Mouse (Mus musculus): ENCODE data around the gene Cttnbp2nl. TPM values are rescaled to one million over a fixed set of nuclear protein-coding genes. Genes with fewer than 3 reads are reported as not detected.

The Cttnbp2nl gene
- total RNA-seq, 2 experiments from 2014 or later: 5.1 to 5.6 TPM

GRCm38 (mm10) chr3:105014908-105015307 is 38.0 kb downstream of the Cttnbp2nl start:
- DNase-seq: no peak

DNA sequence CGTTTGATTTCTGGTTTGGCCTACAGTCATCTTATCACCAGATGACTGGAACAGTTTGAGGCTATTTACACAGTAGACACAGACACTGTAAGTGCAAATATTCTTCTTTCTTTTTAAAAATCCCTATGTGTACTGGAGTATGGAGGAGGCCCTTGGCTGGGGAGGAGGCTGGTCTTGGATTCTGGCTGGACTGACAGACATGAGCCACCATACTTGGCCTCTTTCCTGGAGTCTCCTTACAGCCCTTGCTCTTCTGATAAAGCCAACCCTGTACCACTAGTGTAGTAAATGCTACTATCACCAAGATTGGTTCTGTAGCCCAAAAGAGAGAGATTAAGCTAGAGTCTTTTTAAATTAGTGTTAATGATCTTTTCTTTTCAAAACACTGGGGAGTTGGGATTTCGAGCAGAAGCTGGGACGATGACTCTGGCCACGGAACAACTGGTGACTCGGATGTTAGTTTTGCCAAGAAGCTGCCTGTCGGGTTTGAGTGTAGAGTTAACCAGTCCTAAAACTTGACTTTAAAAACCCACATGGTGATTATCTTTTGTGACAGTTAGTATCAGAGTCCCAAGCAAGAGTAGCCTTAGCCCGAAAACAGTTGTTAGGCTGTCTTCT is 40.1 kb downstream of the Cttnbp2nl start:
- DNase-seq: no peak

GRCm38 (mm10) chr3:105011883-105012282 is 41.1 kb downstream of the Cttnbp2nl start:
- no peak for DNase-seq

- DNase-seq: no peak
Observed at GRCm38 (mm10) chr3:105010681-105011339, 42.1 kb downstream of the Cttnbp2nl start.

GRCm38 (mm10) chr3:105008070-105008469 is 44.9 kb downstream of the Cttnbp2nl start:
- DNase-seq: no peak

DNA sequence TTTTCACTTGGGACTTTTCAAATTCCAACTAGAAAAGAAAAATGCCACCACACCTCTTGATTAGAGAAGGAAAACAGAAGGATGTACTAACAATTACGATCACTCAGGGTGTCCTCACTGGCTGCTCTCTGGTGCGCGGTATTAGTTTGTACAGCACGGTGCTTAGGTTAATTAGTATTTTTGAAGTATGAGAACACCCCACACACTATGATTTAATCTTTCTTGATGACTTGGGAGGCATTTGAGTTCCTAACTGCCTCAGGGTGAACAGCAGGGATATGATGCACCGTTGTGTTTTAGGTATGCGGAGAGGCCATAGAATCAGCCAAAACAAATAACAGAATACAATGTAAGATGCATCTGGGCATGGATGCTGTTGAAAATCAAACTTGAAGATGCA is 46.8 kb downstream of the Cttnbp2nl start:
- DNase-seq: no peak

DNA sequence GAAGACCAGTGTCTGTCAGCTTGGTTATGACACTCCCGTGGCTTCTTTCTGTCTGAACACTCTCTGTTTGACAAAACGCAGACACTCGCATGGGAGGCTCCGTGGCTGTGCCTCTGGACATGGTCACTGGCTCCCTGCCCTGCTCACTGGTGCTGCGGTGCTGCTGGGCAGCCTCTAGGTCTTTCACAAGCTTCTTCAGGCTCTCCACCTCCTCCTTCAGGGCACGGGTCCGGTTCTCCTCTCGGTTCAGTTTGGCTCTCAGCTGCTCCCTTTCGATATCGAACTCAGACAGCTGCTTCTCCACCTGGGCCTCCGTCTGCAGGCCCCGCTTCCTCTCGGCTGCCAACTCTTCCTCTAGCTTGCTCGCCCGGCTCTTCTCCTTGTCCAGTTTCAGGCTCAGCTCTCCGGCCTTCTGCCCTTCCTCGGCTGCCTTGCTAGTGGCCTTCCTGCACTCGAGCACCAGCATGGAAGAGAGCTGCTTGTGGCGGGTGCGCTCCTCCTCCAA is 47.3 kb downstream of the Cttnbp2nl start:
- DNase-seq: no peak

GRCm38 (mm10) chr3:105005011-105005410 is 47.9 kb downstream of the Cttnbp2nl start:
- DNase-seq: no peak

GRCm38 (mm10) chr3:105003960-105004463 is 48.9 kb downstream of the Cttnbp2nl start:
- DNase-seq: peak; percentile 33

- no peak for DNase-seq
Observed at GRCm38 (mm10) chr3:105001374-105001773, 51.6 kb downstream of the Cttnbp2nl start.

DNA sequence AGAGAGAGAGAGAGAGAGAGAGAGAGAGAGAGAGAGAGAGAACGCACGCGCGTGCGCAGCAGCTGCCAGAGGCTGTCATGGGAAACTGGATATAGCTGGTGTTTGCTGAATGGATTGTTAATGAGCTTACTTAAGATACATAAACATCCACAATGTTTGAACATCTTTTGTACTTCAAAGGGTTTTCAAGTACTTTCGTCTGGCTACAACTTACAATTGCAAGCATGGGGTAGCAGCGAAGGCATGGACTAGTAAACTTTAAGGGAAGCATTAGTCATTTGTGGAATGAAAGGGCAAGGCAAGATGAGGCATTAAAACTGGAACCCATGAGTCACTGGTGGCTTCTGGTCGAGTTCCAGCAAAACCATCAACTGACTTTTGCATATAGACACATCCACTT is 52.4 kb downstream of the Cttnbp2nl start:
- no peak for DNase-seq

DNA sequence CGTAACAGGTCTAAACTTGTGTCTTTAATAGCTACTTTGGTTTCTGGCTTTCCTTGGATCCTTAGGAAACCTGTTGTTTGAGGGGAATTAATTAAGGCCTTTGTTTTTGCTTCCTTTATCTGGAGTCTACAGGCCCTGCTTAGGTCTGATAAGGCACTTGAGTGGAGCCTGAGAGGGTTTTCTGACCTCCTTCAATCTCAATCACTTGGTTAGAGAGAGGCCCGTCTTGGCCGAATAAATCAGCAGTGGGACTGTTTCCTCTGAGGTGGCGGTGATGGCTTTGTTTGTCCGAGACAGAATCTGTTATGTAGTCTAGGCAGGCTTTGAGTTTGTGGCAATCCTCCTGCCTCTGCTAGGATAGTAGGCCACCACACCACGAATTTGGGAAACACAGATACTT is 55.4 kb downstream of the Cttnbp2nl start:
- no peak for DNase-seq

DNA sequence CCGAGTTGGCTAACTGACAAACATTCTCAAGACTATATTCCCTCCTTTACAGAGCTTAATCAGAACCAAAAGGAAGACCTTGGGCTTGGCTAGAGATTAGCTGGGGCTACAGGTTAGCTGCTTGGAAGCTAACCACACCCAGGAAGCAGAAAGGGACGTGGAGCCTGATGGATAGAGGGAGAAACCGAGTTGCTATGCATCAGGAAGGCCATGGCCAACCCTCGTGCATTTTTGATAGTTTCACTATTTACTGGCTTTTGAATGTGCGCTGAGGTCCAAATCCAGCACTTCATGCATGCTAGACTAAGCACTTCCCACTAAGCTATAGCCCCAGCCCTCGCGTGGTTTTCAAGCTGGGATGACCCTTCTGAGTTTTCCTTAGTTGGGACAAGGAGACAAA is 57.2 kb downstream of the Cttnbp2nl start:
- DNase-seq: no peak

DNA sequence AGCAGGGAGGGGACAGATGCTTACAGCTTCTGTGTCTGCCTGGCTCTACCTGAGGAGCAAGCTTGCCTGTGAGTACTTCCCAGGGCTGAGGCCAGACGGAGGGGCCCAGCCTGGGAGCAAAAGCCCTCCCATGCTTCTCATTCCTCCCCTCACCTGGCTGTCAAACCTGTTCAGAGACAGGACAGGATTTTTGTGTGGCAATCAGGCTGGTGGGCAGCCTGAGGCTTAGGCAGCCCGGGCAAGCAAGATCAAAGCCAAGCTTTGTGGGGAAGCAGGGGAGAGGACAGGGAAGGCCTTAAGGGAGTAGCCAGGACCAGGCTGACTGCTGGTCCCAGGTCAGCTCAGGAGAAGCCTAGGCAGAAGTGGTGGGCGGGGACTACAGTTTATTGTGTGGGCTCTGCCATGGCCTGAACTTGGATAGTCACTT is 58.5 kb downstream of the Cttnbp2nl start:
- no peak for DNase-seq

DNA sequence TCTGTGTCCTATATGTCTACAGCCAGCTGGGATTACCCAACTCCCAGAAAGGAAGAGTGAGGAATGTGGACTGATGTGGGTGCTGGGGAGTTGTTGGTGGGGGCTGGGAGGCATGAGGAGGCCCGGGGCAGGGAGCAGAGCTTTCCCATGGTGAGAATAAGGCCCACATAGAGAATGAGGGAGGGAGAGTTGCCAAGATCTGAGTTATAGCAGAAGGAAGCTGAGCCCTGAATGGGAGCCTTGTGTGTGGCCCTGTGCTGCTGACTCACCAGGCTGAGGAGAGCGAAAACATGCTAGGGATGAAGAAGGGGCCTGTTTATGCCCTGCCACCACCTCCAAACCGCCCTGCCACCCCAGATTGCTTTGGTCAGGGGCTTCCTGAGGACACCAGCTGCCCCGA is 59.1 kb downstream of the Cttnbp2nl start:
- no peak for DNase-seq

DNA sequence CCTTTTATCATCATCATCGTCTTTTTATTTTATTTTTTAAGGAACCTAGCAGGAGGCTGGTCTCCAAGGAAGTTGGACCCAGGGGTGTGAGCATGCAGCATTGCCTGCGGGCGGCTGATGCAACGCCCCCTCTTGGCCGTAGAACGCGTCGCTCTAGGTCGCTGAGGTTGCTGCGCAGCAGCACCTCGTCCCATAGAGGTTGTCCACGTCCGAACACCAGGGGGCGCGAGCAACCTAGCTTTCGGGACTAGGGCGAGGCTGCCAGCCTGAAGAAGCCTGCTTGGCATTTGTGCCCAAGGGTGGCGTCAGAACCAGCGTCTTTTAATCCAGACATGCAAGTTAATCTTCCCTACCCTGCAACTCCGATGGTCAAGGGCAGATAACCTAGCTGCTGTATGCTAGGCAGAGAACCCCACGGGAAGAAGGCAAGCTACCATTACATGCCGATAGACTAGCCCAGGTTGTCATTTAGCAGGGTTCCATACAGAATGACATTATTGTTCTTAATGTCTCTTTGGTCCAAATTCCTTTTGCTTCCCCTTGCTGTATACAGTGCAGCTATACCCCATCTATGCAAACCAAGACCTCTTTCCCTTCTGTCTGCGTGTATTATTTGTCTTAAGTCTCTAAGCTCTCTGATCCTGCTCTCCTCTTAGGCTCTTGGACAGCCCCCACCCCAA is 60.1 kb downstream of the Cttnbp2nl start:
- DNase-seq: peak; percentile 81

DNA sequence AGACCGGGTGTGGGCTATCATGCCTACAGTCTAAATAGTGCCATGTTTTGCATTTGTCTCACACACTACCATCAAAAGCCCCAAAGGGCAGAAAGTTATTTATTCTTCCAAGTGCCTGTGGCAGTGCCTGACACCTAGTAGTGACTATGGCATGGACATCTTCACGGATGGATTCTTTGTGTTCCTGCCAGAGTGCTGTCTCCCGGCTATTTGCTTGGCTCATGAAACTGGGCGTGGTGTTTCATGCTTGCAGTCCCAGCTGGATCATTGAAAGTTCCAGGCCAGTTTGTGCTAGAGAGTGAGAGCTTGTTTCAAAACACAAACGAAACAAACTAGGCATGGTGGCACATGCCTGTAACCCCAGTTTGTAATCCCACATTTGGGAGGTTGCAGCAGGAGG is 61.2 kb downstream of the Cttnbp2nl start:
- DNase-seq: no peak

DNA sequence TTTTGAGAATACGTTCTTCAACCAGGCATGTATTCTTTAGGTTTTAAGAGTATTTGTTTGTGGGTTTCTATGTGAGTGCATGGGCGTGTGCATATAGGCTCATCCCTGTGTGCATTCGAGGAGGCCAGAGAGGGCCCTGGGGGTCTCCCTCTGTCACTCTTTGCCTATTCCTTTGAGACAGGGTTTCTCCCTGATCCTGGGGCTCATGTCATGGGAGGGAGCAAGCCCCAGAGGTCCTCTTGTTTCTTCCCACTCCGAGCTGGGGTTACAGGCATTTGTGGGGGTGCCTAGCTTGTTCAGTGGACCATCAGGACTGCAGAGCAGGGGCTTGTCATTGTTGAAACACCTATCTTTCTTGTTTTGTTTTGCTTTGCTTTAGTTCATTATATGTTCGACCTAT is 65.1 kb downstream of the Cttnbp2nl start:
- DNase-seq: no peak

- DNase-seq: no peak
Observed at GRCm38 (mm10) chr3:104979735-104980134, 73.2 kb downstream of the Cttnbp2nl start.

DNA sequence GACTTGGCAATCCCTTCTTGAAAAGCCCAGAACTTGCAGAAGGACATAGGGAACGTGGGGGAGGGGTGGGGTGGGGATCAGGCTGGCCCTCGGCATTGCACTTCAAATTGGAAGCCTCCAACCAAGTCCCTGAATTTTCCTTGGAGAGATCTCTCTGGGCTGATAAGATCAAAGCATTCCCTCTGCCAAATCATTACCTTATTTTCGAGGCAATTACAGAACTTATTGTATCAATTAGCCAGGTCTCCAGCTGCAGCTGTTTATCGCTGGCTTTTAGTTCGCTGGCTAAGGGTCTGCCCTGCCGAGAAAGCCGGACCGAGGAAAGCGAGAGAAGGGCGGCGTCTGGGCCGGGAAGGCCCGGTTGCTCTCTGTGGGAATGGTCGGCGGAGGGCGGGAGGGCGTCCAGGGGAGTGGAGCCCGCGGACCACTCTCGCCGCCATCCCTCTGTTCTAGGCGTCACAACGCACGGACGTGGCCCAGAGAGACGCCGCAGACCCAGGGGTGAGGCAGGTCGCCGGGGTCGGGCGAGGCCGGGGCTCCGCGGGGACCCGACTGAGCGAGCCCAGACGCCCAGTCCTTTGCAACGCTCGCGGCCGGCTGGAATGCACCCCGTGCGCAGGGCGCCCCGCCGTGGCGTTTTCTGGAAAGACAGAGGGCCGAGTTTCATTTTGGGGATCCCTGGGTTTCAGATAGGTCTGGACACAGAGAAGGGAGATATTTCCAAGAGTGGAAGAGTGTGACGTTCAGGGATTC is 85.2 kb downstream of the Cttnbp2nl start:
- DNase-seq: peak; percentile 86

GRCm38 (mm10) chr3:104965991-104966554 is 86.9 kb downstream of the Cttnbp2nl start:
- no peak for DNase-seq
